Mouse (Mus musculus) urinary bladder, postnatal 14 days (tissue): ENCODE measurements around the gene Nrg3.
"Not testable (repeated sequence)": the region's sequence is repeated elsewhere in the genome, so short reads cannot be mapped to it uniquely, and the experiment has no call there.

Source experiments
- DNase-seq: peaks from one replicate; pipeline ENCODE4 v3.0.0; 2021; ENCODE audit warnings: low spot score

The Nrg3 gene

DNA sequence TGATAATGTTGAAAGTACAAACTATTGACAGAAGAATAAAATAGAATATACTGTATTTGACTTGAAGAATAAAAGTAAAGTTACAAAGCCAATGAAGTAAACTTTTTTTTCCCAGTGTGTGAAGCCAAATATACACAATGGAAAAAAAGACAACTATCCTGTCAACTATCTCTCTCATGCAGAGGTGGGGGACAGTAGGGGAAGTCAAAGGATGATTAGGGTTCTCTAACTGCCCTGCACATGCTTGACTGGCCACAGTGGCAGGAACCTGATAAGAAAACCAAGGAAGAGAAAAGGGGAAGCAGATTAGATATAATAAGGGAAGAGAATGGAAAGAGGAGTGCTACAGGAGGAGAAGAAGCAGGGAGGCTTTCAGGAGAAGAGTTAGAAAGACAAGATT is 855.9 kb downstream of the Nrg3 start:
- no peak for DNase-seq

DNA sequence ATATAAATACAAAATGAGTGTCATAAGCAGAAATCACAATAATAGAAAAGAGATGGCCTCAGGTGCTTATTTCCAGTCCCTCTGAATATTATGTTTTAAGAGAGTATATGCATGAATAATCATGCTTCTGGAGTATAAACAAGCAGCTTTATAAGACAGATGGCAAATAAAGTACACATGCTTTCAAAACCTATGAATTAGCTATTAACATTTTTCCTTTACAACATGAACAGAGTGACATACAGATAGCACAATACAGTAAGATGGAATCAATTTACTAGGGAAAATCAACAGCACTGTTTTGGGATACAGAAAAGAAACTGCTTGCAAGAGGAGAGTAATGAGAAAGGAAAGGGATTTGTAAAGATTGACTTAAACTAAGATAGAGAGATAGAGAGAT is 875.2 kb downstream of the Nrg3 start:
- DNase-seq: no peak

DNA sequence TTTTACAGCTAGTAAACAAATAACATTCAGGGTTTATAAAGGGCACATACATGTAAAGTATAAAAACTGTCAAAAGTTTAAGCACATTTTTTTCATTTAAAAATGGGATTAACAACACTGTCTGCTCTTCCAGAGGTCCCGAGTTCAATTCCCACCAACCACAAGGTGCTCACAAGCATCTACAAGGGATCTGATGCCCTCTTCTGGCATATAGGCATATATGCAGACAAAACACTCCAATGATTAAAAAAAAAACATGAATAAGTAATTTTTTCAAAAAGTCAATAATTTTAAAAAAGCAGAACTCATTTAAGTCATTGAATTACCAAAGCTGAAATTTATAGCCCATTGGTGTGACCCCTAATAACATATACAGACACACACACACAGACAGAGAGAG is 878.6 kb downstream of the Nrg3 start:
- DNase-seq: no peak

DNA sequence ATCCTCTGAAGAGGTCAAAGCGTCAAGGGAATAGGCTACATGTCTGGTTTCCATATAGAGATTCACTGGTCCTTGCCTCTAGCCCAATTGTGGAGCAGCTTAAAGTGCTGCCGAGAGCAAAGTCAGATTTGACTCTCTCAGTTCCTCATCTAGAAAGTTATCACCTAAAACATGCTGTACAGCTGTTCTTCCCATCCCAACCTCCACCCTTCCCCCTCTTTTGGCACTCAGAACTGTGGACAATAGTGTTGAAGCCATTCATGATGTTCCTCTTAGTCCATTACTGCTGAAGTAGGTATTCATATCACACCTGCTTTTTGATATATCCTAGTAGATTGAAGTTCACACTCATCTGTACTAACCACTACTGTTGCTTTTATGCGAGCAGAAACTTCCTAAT is 896.1 kb downstream of the Nrg3 start:
- no peak for DNase-seq

DNA sequence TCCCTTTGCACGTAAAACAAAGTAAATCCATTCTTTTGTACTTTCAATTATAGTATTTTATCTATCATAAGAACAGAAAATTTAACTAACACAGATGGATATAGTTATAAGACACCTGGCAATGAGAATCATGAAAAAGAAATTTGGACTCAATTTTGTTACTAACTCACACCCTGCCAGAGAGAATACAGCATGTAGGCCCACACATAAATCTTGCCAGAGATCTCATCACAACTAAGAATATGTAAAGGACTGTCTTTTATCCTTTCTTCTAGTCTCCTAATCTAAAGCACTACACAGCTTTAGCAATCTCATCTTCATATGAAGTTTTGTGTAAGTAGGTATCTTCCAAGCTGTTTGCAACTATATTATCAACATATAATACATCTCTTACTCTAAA is 904.7 kb downstream of the Nrg3 start:
- DNase-seq: no peak

DNA sequence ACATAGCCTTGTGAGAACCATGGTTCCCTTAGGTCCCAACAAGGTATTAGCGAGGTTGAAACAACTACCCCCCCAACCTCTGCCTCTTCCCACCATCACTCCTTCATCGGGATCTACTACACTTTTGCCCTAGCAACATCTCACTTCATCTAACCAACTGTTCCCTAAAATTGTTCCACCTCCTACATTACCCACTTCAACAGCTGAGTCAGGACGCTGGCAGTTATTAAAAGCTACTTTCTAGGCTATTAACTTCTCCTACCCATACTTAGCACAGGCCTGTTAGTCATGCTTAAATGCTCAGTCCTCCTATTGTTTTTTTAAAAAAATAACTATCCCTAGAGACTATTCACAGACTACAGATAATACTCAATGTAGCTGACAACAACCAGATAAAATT is 906.7 kb downstream of the Nrg3 start:
- DNase-seq: no peak

GRCm38 (mm10) chr14:38554636-38555035 is 918.3 kb downstream of the Nrg3 start:
- DNase-seq: no peak

DNA sequence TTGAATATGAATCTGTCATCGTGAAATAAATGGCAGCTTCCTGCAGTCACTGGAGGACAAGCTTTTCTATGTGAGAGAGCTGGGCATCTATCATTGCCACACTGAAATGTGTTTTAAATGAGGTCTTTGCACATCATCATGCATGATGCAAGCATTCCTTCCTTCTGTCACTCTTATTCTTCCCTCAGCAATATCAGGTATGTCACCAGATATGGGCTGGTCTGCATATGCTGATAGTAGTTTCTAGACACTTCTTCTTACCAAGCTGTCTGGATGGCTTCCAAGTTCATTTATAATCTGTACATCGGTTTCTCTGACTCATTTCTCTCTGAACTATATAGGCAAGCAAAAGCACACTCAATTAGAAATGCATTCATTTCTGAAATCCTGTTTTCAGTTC is 925.6 kb downstream of the Nrg3 start:
- no peak for DNase-seq

GRCm38 (mm10) chr14:38535181-38535580 is 937.7 kb downstream of the Nrg3 start:
- DNase-seq: no peak

GRCm38 (mm10) chr14:38533495-38533894 is 939.4 kb downstream of the Nrg3 start:
- no peak for DNase-seq

GRCm38 (mm10) chr14:38516232-38516631 is 956.7 kb downstream of the Nrg3 start:
- DNase-seq: no peak

GRCm38 (mm10) chr14:38509016-38509415 is 963.9 kb downstream of the Nrg3 start:
- no peak for DNase-seq

GRCm38 (mm10) chr14:38494970-38495369 is 977.9 kb downstream of the Nrg3 start:
- DNase-seq: no peak

DNA sequence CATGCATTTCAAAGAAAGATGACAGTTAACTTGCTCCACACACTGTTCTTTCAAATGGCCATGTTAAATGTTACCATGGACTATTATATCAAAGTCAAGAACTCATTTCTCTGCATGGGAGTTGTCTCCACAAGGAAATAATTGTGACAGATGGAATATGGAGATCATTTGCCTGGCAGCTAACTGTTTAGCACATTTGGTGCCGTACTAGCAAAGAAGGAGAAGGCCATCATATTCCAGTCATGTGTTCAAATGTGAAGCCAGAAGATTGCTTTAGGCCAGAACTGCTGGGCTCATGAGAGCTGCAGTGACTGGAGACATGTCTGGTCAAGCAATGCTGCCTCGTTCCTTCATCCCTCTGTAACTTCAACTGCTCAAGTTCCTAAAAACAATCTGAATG is 1025.8 kb downstream of the Nrg3 start:
- no peak for DNase-seq

DNA sequence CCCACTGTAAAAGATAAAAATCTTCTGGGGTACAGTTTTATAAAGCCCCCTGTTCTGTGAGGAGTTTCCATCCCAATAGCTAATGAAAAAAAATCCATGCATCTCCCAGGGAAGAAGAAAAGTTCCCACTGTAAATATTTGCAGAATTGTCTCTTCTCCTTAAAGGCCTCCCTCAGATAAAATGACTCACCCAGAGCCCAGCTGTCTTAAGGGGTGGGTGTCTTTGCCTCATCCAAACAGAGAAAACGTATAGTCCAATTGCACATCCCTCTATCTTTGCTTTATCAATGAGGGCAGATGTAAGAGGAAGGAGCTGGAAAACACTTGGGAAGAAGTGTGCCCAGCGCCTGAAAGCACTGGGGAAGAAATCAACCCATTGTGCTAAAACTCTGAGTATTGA is 1028.1 kb downstream of the Nrg3 start:
- no peak for DNase-seq

GRCm38 (mm10) chr14:38433793-38434589 is 1038.9 kb downstream of the Nrg3 start:
- DNase-seq: no peak

DNA sequence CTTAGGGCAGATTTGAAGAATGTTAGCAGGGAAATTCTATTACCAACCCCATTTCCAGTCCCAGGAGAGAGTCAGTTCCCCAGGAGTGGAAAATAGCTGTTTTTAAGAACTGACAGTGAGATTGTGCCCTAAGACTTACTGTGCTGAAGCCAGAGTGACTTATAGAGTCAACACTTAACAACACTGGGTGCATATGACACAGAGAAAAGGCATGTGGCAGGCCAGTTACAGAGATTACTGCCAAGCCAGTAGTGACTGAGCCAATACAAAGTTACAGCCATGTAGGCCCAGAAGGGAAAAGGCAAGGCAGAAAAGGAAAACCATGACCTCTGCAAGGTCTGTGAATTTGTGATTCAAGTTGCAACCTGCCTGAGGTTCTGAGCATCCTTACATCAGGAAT is 1098.2 kb downstream of the Nrg3 start:
- DNase-seq: no peak

DNA sequence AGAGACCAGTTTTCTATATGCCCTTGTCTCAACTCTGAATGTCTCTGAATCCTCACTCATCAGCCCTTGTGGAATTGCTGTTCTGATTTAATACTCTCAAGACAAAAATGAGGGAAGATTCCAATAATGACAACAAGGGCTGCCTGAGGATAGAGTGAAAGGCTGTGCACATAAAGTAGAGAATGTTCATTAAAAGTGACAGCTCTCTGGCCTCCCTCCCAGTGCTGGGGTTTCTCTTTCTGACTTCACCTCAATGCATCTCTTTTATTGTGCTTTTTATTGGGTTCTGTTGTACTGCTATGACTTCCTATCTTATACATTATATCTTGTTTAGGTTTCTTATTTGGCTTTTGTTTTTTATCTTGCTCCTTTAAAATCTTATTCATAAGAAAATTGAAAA is 1131.9 kb downstream of the Nrg3 start:
- no peak for DNase-seq

DNA sequence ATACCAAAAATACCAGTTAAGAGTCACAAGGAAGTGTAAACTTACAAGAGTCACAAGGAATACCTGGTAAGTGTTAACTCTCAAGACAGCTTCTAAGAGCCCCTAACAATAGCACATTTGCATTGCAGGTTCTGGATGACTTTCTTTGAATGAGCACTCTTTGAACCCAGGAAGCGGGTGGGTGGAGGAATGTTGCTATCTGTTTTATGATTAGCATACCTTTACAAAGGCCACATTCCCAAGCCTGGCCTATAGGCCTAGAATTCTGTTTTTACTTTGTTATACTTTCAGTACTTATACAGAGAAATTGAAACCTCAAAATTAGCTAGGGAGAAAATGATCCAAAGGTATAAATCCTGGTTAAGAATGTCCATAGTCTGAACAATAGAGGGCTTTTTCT is 1150.0 kb downstream of the Nrg3 start:
- DNase-seq: not testable (repeated sequence)

DNA sequence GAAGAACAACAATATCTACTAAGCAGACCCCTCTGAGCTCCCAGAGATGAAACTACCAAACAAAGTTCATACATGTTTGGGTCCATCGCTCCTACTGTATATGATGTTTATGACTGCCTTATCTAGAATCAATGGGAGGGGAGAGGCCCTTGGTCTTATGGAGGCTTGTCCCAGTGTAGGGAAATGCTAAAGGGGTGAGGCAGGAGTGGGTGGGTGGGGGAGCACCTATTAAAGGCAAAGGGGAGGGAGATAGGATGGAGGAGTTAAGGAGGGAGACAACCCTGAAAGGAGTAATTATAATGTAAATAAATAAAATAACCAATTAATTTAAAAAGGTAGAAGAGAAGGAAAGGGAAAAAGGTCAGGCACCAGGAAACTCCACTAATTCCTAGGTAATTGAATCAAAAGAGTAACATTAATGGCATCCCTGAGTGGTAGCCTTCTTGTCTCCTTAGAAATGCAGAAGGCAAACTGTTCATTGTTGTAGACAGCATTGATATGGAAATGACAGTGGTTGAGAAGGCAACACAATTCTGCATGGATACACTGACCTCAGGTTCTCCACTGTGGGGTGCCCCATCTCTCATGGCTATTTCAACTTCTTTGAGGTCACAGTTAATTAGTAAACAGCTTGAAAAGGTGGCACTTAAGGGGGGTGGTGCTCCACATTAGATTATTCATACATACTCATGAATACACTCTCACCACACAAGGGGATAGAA is 1152.1 kb downstream of the Nrg3 start:
- no peak for DNase-seq
